Mouse (Mus musculus) ES-Bruce4 (cell line): ENCODE data around the gene Ptprq. TPM values are rescaled to one million over a fixed set of nuclear protein-coding genes. Genes with fewer than 3 reads are reported as not detected.

Experiments used
- H3K27ac ChIP-seq: 2 replicates; pipeline ENCODE4 v1.5.1; 2012; ENCODE audit warnings: low read length, inconsistent platforms; ENCODE audit not compliant: insufficient read depth
- H3K27me3 ChIP-seq: 2 replicates; pipeline ENCODE4 v1.6.1; 2012; ENCODE audit warnings: mild to moderate bottlenecking, low read length, inconsistent platforms; ENCODE audit not compliant: control insufficient read depth, poor library complexity, insufficient read depth, severe bottlenecking
- H3K36me3 ChIP-seq: 2 replicates; pipeline ENCODE4 v1.6.1; 2012; ENCODE audit warnings: inconsistent platforms, mild to moderate bottlenecking, low read length, moderate library complexity; ENCODE audit not compliant: control insufficient read depth, poor library complexity, insufficient read depth, severe bottlenecking
- H3K4me1 ChIP-seq: one replicate; pipeline ENCODE4 v1.8.1; 2011; ENCODE audit warnings: low read length; ENCODE audit not compliant: control insufficient read depth, insufficient read depth
- H3K4me3 ChIP-seq: 2 replicates; pipeline ENCODE4 v1.5.1; 2011; ENCODE audit warnings: low read depth, mild to moderate bottlenecking, low read length
- H3K9ac ChIP-seq: 2 replicates; pipeline ENCODE4 v1.6.1; 2012; ENCODE audit warnings: low read depth, mild to moderate bottlenecking, inconsistent platforms; ENCODE audit not compliant: poor library complexity, severe bottlenecking
- H3K9me3 ChIP-seq: replicated peaks from 2 replicates; pipeline ENCODE4 v1.6.1; 2012; ENCODE audit warnings: mild to moderate bottlenecking, low read length, inconsistent platforms; ENCODE audit not compliant: control insufficient read depth, poor library complexity, insufficient read depth, severe bottlenecking
- CTCF ChIP-seq: IDR thresholded peaks from one replicate; pipeline ENCODE4 v1.8.1; 2011; ENCODE audit warnings: low read depth, low read length
- EP300 ChIP-seq: IDR thresholded peaks from 2 replicates; pipeline ENCODE4 v1.6.1; 2011; ENCODE audit warnings: low read depth, low read length; ENCODE audit not compliant: insufficient read depth
- POLR2A ChIP-seq: IDR thresholded peaks from one replicate; pipeline ENCODE4 v1.8.1; 2011; ENCODE audit warnings: low read length; ENCODE audit not compliant: insufficient read depth
- polyA plus RNA-seq: library from polyadenylated mRNA; stranded (reverse); fragments of >200 nt; gene quantifications from 2 replicates; pipeline ENCODE4 v1.2.4, GENCODE M21; 2011; ENCODE audit warnings: low read depth; ENCODE audit not compliant: missing spikeins, insufficient read depth, insufficient read length

Gene Ptprq
- polyA plus RNA-seq, 1 experiment = not detected

DNA sequence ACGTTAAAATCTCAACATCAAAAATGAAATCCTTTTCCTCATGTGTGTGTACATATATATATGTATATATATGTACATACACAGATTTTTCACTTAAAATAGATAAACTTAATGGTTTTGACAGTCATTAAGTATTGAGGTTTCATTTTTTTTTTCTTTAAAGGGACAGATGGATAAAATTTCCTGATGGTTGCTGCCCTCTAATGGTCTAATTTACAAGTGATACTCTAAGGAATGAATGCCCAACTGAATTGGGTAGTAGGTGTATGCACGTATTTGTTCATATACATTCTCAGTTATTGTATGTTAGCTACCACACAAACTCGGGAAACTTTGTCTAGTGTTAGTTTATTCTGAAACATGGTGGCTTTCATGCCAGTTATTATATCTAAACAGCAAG lies 15.4 kb downstream of the Ptprq start:
- H3K4me3 ChIP-seq = no peak overlapping the region
- H3K4me1 ChIP-seq = no peaks in the 10 kb centered on the region
- no peak overlapping the region for H3K9ac ChIP-seq
- no peaks in the 10 kb centered on the region for H3K36me3 ChIP-seq
- H3K27ac ChIP-seq = no peak overlapping the region
- no peaks in the 10 kb centered on the region for H3K9me3 ChIP-seq
- no peaks in the 10 kb centered on the region for H3K27me3 ChIP-seq
- no peak for TF ChIP-seq POLR2A
- TF ChIP-seq EP300 = no peak
- TF ChIP-seq CTCF = no peak

DNA sequence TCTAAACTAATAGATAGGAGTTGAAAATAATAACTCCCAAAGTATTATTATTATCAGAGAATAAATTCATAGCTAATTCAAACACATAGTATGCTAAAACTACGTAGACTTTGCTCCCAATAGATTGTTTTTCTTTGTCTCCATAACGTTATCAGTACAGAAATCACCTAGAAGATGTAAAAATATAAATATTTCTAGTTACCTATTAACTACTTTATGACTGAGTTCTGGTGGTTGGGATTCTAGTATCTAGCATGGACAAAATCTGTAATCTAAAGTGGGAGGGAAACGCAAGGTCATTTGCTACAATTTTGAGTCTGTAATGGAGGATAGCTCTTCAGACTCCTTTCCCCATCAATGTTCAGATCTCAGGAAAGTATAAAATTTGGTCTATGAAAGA lies 18.9 kb downstream of the Ptprq start:
- Histone ChIP-seq H3K9me3 (no peaks in the 10 kb centered on the region), H3K4me3 (no peak overlapping the region), H3K36me3 (no peaks in the 10 kb centered on the region), H3K27ac (no peak overlapping the region), H3K4me1 (no peaks in the 10 kb centered on the region), H3K27me3 (no peaks in the 10 kb centered on the region), H3K9ac (no peak overlapping the region)
- TF ChIP-seq EP300 (no peak), POLR2A (no peak), CTCF (no peak)

GRCm38 (mm10) chr10:107698716-107699115 lies 21.1 kb downstream of the Ptprq start:
- no peak overlapping the region for H3K9ac ChIP-seq
- no peaks in the 10 kb centered on the region for H3K4me1 ChIP-seq
- H3K27ac ChIP-seq = no peak overlapping the region
- TF ChIP-seq EP300 = no peak
- no peak for TF ChIP-seq CTCF
- TF ChIP-seq POLR2A = no peak
- no peaks in the 10 kb centered on the region for H3K9me3 ChIP-seq
- no peaks in the 10 kb centered on the region for H3K36me3 ChIP-seq
- H3K4me3 ChIP-seq = no peak overlapping the region
- H3K27me3 ChIP-seq = no peaks in the 10 kb centered on the region

DNA sequence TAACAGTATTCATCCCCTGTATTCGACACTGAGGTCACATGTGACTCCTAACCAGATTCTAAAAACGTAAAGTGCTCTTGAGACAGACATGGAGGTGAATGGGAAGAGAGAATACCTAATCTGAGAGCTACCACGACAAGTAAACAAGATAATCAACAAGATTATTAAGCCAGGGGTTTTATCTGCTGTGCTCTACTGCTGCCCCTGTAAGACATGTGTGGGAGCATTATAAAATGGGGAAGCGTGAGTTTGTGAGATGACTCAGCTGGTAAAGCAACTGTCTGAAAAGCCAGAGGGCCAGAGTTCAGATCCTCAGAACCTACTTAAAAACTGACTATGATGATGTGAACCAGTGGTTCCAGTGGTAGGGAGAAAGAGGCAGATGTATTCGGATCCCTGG lies 22.7 kb downstream of the Ptprq start:
- no peaks in the 10 kb centered on the region for H3K36me3 ChIP-seq
- H3K27me3 ChIP-seq = no peaks in the 10 kb centered on the region
- no peaks in the 10 kb centered on the region for H3K4me1 ChIP-seq
- no peaks in the 10 kb centered on the region for H3K9me3 ChIP-seq
- no peak overlapping the region for H3K27ac ChIP-seq
- H3K9ac ChIP-seq = no peak overlapping the region
- TF ChIP-seq POLR2A = no peak
- TF ChIP-seq CTCF = no peak
- no peak for TF ChIP-seq EP300
- H3K4me3 ChIP-seq = no peak overlapping the region

DNA sequence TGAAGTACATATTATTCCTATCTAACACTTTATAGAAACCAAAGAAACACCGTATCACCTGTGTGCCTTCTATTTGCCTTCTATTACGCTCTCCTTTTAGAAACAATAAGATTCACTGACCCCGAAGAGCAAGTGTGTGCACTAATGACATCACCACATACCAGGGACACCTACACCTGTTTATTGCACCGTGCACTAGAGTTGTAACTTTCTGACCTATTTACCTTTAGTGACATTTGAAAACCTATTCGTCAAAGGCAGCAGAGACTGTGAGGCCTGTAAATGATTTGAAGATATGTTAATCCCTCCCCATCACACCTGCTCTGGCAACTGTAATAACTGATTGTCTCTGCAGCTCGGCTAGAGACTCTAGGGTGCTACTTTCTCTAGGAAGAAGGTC lies 32.5 kb downstream of the Ptprq start:
- H3K27me3 ChIP-seq = no peaks in the 10 kb centered on the region
- H3K36me3 ChIP-seq = no peaks in the 10 kb centered on the region
- H3K9me3 ChIP-seq = no peaks in the 10 kb centered on the region
- H3K27ac ChIP-seq = no peak overlapping the region
- no peak overlapping the region for H3K9ac ChIP-seq
- no peaks in the 10 kb centered on the region for H3K4me1 ChIP-seq
- H3K4me3 ChIP-seq = no peak overlapping the region
- TF ChIP-seq POLR2A (no peak), CTCF (no peak), EP300 (no peak)

- no peaks in the 10 kb centered on the region for H3K4me1 ChIP-seq
- no peaks in the 10 kb centered on the region for H3K9me3 ChIP-seq
- H3K27ac ChIP-seq = no peak overlapping the region
- H3K27me3 ChIP-seq = no peaks in the 10 kb centered on the region
- H3K9ac ChIP-seq = no peak overlapping the region
- TF ChIP-seq POLR2A = no peak
- TF ChIP-seq CTCF = no peak
- H3K4me3 ChIP-seq = no peak overlapping the region
- H3K36me3 ChIP-seq = no peaks in the 10 kb centered on the region
These were observed 43.9 kb downstream of the Ptprq start for GRCm38 (mm10) chr10:107675994-107676393.
